ENCODE assay signal across 7 mouse cellular contexts in the genomic region with DNA sequence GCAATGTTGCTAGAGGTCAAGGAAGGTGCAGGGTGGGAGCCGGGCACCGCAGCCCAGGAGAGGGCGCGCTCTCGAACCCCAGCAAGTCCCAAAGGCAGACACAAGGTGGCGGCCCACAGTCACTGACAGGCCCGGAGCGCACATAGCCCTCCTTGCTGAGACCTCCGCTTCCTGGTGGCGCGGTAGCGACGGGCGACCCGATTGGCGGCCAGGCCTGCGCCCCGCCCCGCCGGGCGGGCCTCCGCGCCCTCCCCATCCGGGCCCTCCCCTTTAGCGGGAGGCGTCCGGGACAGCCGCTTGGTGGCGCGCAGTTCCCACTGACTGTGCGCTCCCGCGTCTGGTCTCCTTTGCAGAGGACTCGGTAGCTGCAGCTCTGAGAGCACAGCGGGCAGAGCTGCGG. TPM values are rescaled to one million over a fixed set of nuclear protein-coding genes. Genes with fewer than 3 reads are reported as not detected.
DNase-seq lines count a peak whose midpoint lies in the region; ATAC-seq and TF ChIP-seq lines count a peak whose summit lies in the region.

A gene (plus strand): TSS at position 340 of the 400 bp plus-strand sequence.

- H3K4me3 ChIP-seq in forebrain, embryonic 14.5 days (ENCODE audit: low read depth, low read length) = peak within 1 kb of the TSS; percentile 23
- no peak within 1 kb of the TSS for H3K4me3 ChIP-seq in layer of hippocampus, adult 2 months
- peak within 1 kb of the TSS; percentile 42 for H3K4me3 ChIP-seq in lung, embryonic 14.5 days (ENCODE audit: low read depth, low read length)

- no peak within 1 kb of the TSS for H3K9ac ChIP-seq in forebrain, embryonic 14.5 days (ENCODE audit: low read length)
- H3K9ac ChIP-seq in lung, embryonic 14.5 days = peak within 1 kb of the TSS; percentile 52

- H3K9me3 ChIP-seq in forebrain, embryonic 14.5 days (replicated peaks; ENCODE audit: control insufficient read depth, low read length) = 0 out of 2 replicates have a peak, but pooled peaks cover 7% of the 10 kb centered on the region
- H3K9me3 ChIP-seq in lung, embryonic 14.5 days (ENCODE audit: low read depth, low read length) = peaks cover 4% of the 10 kb centered on the region; the same call in 1 of the 2 replicates

- TF ChIP-seq POLR2A in brain, embryonic 14.5 days (IDR thresholded peaks at IDR 0.05; ENCODE audit: borderline replicate concordance, extremely low read depth, insufficient read depth, insufficient read length, poor library complexity, severe bottlenecking) = no peak

- no peaks in the 10 kb centered on the region for H3K4me1 ChIP-seq in forebrain, embryonic 14.5 days (ENCODE audit: control insufficient read depth, insufficient read depth, low read length)
- no peaks in the 10 kb centered on the region for H3K4me1 ChIP-seq in lung, embryonic 14.5 days (ENCODE audit: insufficient read depth)

- 5% methylated on average over 31 of the region's 36 CpGs for WGBS in forebrain, embryonic 14.5 days
- WGBS in lung, embryonic 14.5 days = 5% methylated on average over 29 of the region's 36 CpGs

- no peaks in the 10 kb centered on the region for H3K27me3 ChIP-seq in forebrain, embryonic 14.5 days (replicated peaks; ENCODE audit: control insufficient read depth, insufficient read depth, low read length)
- no peaks in the 10 kb centered on the region for H3K27me3 ChIP-seq in lung, embryonic 14.5 days (ENCODE audit: insufficient read depth, low read length)

- TF ChIP-seq CTCF in brain, embryonic 14.5 days (IDR thresholded peaks at IDR 0.05; ENCODE audit: borderline replicate concordance, extremely low read depth, insufficient read depth, insufficient read length) = no peak
- TF ChIP-seq CTCF in layer of hippocampus, adult 2 months (conservative IDR thresholded peaks at IDR 0.05) = peak; percentile 23; the same call in 1 of the 2 replicates
- TF ChIP-seq CTCF in lung, embryonic 14.5 days (IDR thresholded peaks at IDR 0.05; ENCODE audit: low read depth) = peak; percentile 57

- no peak for ATAC-seq in forebrain, embryonic 14.5 days
- ATAC-seq in lung, embryonic 14.5 days (ENCODE audit: insufficient read depth) = peak; percentile 87

- peak within 1 kb of the TSS; percentile 18; the same call in 1 of the 2 replicates for H3K4me2 ChIP-seq in forebrain, embryonic 14.5 days (ENCODE audit: low read length)
- H3K4me2 ChIP-seq in lung, embryonic 14.5 days = peak within 1 kb of the TSS; percentile 51

- peak; percentile 59 for DNase-seq in brain, embryonic 14.5 days (ENCODE audit: low read depth)
- DNase-seq in forebrain, embryonic 14.5 days (ENCODE audit: low spot score) = peak; percentile 4
- DNase-seq in heart, postnatal 4 days = peak; percentile 54
- DNase-seq in layer of hippocampus, adult 2 months (ENCODE audit: low spot score in 2 of 2) = peak in 1 of 2 experiments; percentile 6
- peak; percentile 78 for DNase-seq in lung, embryonic 14.5 days
- DNase-seq in retina, adult 2 months (ENCODE audit: low read depth, low spot score) = peak; percentile 2
- no peak for DNase-seq in cerebellum, adult 11 months

- H3K36me3 ChIP-seq in forebrain, embryonic 14.5 days (ENCODE audit: control insufficient read depth, insufficient read depth, low read length) = no peaks in the 10 kb centered on the region
- H3K36me3 ChIP-seq in lung, embryonic 14.5 days (ENCODE audit: insufficient read depth) = no peaks in the 10 kb centered on the region

- no peak within 1 kb of the TSS for H3K27ac ChIP-seq in forebrain, embryonic 14.5 days (ENCODE audit: low read depth, low read length)
- H3K27ac ChIP-seq in layer of hippocampus, adult 2 months = no peak within 1 kb of the TSS
- peak within 1 kb of the TSS; percentile 58; the same call in 1 of the 2 replicates for H3K27ac ChIP-seq in lung, embryonic 14.5 days (ENCODE audit: low read depth)

RNA-seq across cellular contexts. Expression of the gene that starts here (rescaled TPM):
- 0.24 and 0.71 TPM in 2 replicates for polyA plus RNA-seq in brain, embryonic 14.5 days (2012; rRNA removed)
- polyA plus RNA-seq in forebrain, embryonic 14.5 days (2014; fragmentation: Nextera tagmentation; extraction: Ambion mirVana) = 1.3 TPM in 2 replicates
- under 1 TPM; 0.41 to 0.72 TPM for total RNA-seq in heart, postnatal 4 days (2021)
- under 1 TPM; 0.51 to 0.76 TPM for total RNA-seq in layer of hippocampus, adult 2 months (2021)
- polyA plus RNA-seq in lung, embryonic 14.5 days (2014; fragmentation: Nextera tagmentation; extraction: Ambion mirVana) = 2.9 and 4.3 TPM in 2 replicates

Comparison
In these comparisons a context has a peak if more than half of its experiments do, and no peak if none do; other contexts are left out.
1. Peak in DNase-seq in brain, embryonic 14.5 days; RNA of the gene not detected or under 1 TPM.
2. Peak in DNase-seq in heart, postnatal 4 days; RNA of the gene not detected or under 1 TPM.